Mouse (Mus musculus): ENCODE results near the gene Pdpk1. TPM values are rescaled to one million over a fixed set of nuclear protein-coding genes. Genes with fewer than 3 reads are reported as not detected.
"Not testable (repeated sequence)": the region's sequence is repeated elsewhere in the genome, so short reads cannot be mapped to it uniquely, and the experiment has no call there.

Gene Pdpk1
- total RNA-seq, 2 experiments from 2014 or later, result 36.3 to 41.1 TPM

GRCm38 (mm10) chr17:24127592-24127991 lies 23.1 kb downstream of the Pdpk1 start:
- ATAC-seq (replicated peaks; ENCODE audit: poor library complexity), result no peak

DNA sequence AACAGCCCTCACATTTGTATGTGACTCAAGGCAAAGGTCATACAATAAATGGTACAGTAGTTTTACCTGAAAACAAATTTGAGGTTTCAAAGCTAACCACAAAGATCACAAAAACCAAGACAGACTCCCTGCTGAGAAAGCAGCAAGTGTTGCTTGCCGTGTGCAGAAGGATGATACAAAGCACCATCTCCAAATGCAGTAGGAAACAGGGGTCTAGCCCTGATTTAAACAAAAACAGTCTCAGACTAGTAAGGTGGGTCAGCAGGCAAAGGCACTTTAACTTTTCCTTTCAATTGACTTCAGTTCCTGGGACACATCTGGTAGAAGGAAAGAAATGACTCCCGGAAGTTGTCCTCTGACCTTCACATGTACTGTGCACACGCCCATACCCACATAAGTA lies 23.9 kb downstream of the Pdpk1 start:
- no peak for ATAC-seq (replicated peaks; ENCODE audit: poor library complexity)

GRCm38 (mm10) chr17:24119446-24119845 lies 31.3 kb downstream of the Pdpk1 start:
- no peak for ATAC-seq (replicated peaks; ENCODE audit: poor library complexity)

GRCm38 (mm10) chr17:24113031-24113430 lies 37.7 kb downstream of the Pdpk1 start:
- ATAC-seq (replicated peaks; ENCODE audit: poor library complexity), result no peak

DNA sequence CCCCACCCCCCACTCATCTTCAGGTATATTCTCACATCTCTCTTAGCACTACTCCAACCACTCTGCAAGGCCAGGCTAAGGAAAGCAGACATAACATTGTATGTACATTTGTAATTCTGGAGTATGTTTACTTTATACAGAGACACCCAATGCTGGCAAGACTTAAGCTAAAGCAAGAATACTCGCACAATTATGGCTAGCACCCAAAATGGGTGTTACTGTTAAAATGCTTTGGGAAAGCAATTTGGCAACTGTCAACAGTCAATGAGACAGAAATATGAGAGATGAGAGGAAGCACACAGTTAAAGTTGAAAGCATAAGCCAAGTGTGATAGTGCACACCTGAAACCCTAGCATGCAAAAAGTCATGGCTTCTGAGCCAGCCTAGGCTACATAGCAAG lies 39.5 kb downstream of the Pdpk1 start:
- no peak for ATAC-seq (replicated peaks; ENCODE audit: poor library complexity)

- no peak for ATAC-seq (replicated peaks; ENCODE audit: poor library complexity)
Observed at GRCm38 (mm10) chr17:24108896-24109295, 41.8 kb downstream of the Pdpk1 start.

GRCm38 (mm10) chr17:24105111-24105510 lies 45.6 kb downstream of the Pdpk1 start:
- no peak for ATAC-seq (replicated peaks; ENCODE audit: poor library complexity)

- ATAC-seq (replicated peaks; ENCODE audit: poor library complexity), result no peak
Observed at GRCm38 (mm10) chr17:24098354-24098753, 52.4 kb downstream of the Pdpk1 start.

DNA sequence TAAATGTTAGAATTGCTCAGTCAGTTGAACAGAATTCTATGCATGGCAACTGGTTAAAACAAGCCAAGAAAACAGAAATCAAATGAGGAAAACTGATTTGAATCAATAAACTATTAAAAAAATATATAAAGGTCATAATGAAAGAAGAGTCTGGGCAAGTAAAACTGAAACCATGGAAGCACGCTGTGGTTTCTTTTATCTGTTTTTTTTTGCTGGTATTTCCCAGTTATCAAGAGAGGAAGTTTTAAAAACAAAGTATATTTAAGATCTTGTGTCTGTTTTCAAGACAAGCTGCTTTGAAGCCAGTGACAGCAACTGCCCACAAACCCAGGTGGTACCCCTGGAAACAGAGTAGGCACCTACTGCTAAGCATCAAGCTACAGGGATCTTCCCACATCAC lies 60.1 kb downstream of the Pdpk1 start:
- no peak for ATAC-seq (replicated peaks; ENCODE audit: poor library complexity)

GRCm38 (mm10) chr17:24086399-24086798 lies 64.3 kb downstream of the Pdpk1 start:
- not testable (repeated sequence) for ATAC-seq (replicated peaks; ENCODE audit: poor library complexity)

- ATAC-seq (replicated peaks; ENCODE audit: poor library complexity), result no peak
Observed at GRCm38 (mm10) chr17:24084593-24084992, 66.1 kb downstream of the Pdpk1 start.

DNA sequence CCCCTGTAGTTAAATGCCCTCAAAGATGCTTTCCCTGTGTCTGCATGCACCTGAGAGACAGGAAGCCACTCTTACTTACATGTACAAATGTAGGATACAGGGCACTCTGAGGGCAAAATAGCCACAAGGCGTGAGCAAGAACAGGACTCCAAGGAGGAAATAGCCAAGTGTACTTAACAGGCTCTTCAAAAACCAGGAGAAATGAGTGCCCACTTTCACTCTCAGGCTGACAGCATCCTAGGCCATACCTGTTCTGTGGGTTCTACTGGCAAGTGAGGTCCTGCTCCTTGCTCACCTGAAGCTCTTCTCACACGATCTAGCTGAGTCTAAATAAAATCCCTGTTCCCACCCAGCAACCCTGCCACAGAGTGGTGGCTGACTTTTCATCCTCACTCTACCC lies 73.6 kb downstream of the Pdpk1 start:
- no peak for ATAC-seq (replicated peaks; ENCODE audit: poor library complexity)

- peak; percentile 99 for ATAC-seq (replicated peaks; ENCODE audit: poor library complexity)
Observed at GRCm38 (mm10) chr17:24072919-24073696, 77.6 kb downstream of the Pdpk1 start, which contains the start of gene Kctd5. Gene Kctd5, minus strand, starts transcription at chr17:24073485.

GRCm38 (mm10) chr17:24069531-24069930 lies 81.2 kb downstream of the Pdpk1 start:
- ATAC-seq (replicated peaks; ENCODE audit: poor library complexity), result no peak

- ATAC-seq (replicated peaks; ENCODE audit: poor library complexity), result no peak
Observed at GRCm38 (mm10) chr17:24068271-24068670, 82.5 kb downstream of the Pdpk1 start.

DNA sequence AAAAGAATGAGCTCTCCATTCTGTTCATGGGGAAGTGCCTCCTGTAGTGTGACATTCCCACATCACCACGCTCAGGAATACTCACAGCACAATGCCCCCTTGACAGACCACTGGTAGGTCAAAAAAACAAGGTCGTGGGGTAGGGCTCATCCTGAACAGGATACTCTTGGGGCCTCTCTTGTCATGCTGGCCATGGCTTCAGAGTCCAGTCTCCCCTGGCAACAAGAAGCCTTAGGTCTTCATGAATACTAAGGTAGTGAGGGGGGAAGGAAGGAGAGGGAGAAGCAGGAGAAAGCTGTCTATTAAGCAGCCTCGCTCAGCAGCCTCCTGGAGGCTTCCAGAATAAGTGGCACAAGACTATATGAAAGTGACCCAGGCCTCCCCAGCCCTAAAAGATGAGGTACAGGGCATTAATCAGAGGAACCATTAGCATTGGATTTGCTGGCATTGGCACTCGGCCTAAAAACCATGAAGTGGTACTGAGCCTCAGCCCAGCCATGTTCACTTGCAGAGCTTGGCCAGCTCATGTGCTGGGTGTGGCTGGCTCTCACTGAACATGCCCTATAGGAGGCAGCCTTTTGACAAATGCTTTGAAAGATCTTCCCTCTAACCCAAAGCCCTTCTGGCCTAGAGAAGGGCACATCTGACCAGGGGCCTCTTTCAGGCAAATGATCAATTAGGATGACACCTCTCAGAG lies 88.1 kb downstream of the Pdpk1 start:
- ATAC-seq (replicated peaks; ENCODE audit: poor library complexity), result no peak

DNA sequence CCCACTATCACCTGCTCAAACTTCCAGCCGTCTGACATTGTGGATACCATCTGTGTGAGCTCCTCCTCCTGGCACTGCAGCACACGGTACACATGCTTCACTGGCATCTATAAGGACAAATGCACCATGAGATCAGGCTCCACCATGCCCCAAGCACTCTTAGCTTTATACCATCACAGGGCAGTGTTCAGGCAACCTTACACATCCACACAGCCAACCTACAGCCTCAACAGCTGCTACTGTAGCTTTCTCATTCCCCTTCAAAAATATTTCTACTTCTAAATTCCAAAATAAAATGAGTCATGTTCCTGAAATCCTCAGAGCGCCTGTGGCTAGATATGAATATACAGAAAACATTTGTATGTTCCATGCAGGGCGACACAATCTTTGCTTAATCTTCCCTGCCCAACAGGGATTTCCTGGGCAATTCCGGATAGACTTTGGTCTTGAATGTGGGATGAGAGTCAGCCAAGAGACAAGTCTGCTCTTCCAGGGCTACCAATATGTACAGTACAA lies 92.9 kb downstream of the Pdpk1 start:
- no peak for ATAC-seq (replicated peaks; ENCODE audit: poor library complexity)

DNA sequence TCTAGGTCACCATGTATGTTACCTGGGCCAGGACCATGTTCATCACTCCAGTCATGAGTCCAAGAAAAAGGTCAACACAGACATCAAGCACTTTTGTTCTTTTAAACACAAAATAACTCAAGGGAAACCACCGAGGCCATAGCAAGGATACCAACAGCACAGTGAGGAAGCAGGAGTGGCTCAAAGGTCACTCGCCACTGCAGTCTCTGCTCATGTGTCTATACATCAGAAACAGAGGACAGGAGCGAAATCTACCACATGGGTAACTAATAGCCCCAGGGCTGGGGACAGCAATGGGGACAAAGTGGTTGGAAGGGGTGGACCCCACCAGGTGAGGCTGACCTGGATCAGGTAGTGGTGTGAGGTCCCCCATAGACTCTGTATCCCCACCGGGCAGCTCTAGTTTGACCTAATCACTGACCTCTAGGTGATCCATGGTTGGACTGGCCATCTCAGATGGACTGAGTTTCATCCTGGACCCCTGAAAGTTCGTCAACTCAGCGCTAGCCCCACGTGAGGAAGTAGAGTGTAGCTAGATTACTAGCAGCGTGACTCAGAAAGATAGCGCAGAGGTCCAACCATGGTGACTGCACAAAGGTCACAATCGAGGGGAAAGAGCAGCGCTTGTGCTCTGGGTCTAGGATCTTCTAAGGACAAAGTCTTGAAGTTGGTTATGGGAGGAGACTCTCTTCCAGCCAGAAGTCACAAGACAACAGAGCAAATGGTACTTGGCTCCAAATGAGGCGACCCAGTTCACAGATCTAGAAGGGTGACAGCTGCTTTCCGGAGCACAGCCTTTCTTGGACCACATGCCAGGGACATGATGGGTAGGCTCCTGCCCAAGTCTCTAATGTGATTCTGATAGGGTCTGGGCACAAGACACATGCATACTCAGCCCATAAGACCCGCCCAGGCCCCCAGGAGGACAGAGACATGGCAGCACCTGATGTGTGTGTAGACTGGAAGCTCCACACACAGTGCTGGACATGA lies 93.8 kb downstream of the Pdpk1 start:
- no peak for ATAC-seq (replicated peaks; ENCODE audit: poor library complexity)

DNA sequence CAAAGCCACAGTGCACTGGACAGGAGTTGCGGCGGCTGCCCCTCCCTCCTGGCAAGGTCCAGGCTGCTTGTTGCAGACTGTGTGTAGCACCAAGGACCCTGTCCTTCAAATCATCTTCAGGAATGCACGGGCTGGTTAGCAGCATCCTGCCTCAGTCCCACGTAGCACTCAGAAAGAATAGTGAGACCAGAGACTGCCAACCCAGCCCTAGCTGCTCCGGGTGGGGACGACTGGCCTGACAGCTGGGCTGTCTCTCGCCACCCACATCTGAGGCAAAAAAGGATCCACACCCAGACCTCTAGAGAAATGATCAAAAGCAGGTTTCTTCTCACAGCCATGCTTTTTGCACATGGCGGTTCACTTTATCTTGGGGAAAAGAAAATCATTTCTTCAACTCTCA lies 101.7 kb downstream of the Pdpk1 start:
- ATAC-seq (replicated peaks; ENCODE audit: poor library complexity), result no peak

- ATAC-seq (replicated peaks; ENCODE audit: poor library complexity), result no peak
Observed at GRCm38 (mm10) chr17:24048053-24048452, 102.7 kb downstream of the Pdpk1 start.

DNA sequence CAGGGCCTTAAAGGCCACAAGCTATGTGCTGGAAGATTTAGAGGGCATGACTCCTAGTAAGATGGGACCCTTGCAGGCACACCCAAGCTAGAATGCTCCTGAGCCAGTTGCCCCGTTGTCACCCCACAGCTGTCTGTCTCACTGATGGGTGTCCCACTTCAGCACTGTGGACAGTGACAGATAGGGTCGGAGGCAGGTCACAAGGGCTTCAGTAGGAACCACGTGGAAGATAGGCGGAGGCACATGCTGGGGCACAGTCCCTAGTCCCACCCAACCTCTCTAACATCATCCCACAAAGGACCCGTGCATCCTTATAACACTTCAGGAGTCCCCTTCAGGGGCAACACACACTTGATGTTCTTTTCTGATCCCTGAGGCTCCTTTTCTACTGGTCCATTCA lies 104.7 kb downstream of the Pdpk1 start:
- peak; percentile 84 for ATAC-seq (replicated peaks; ENCODE audit: poor library complexity)

All from megakaryocyte progenitor cell, adult 5-6 weeks (primary cell).